Mouse (Mus musculus): Measurements from ENCODE around the gene Ky. TPM values are rescaled to one million over a fixed set of nuclear protein-coding genes. Genes with fewer than 3 reads are reported as not detected.

The Ky gene
- polyA plus RNA-seq, 1 experiment from 2014 or later: 0.92 TPM

GRCm38 (mm10) chr9:102543761-102544115 lies 38.2 kb downstream of the Ky start:
- Histone ChIP-seq H3K4me3 (replicated peaks; ENCODE audit: low read length) (no peak overlapping the region), H3K27me3 (ENCODE audit: control insufficient read depth, insufficient read depth, low read length) (0 out of 2 replicates have a peak, but pooled peaks cover 4% of the 10 kb centered on the region), H3K4me1 (replicated peaks; ENCODE audit: control insufficient read depth, insufficient read depth, low read length) (peaks cover 43% of the 10 kb centered on the region), H3K36me3 (replicated peaks; ENCODE audit: control insufficient read depth, insufficient read depth) (no peaks in the 10 kb centered on the region), H3K9me3 (ENCODE audit: control insufficient read depth, low read length) (no peaks in the 10 kb centered on the region), H3K27ac (peak overlapping the region; percentile 93), H3K9ac (peak overlapping the region; percentile 68; the same call in 1 of the 2 replicates), H3K4me2 (replicated peaks) (peak overlapping the region; percentile 68)
- ATAC-seq (ENCODE audit: low FRiP score) (no peak; the same call in 1 of the 2 replicates), DNase-seq (ENCODE audit: low spot score) (no peak)
- WGBS: 8% methylated on average over 2 of the region's 2 CpGs

GRCm38 (mm10) chr9:102544116-102544772 lies 38.7 kb downstream of the Ky start:
- peak overlapping the region; percentile 68 for H3K9ac ChIP-seq
- peak; percentile 68 for DNase-seq (ENCODE audit: low spot score)
- H3K27me3 ChIP-seq (ENCODE audit: control insufficient read depth, insufficient read depth, low read length): 0 out of 2 replicates have a peak, but pooled peaks cover 4% of the 10 kb centered on the region
- peak; percentile 84 for ATAC-seq (ENCODE audit: low FRiP score)
- no peaks in the 10 kb centered on the region for H3K9me3 ChIP-seq (ENCODE audit: control insufficient read depth, low read length)
- no peaks in the 10 kb centered on the region for H3K36me3 ChIP-seq (replicated peaks; ENCODE audit: control insufficient read depth, insufficient read depth)
- peak overlapping the region; percentile 24 for H3K4me3 ChIP-seq (replicated peaks; ENCODE audit: low read length)
- 7% methylated on average over 11 of the region's 11 CpGs for WGBS
- peak overlapping the region; percentile 68 for H3K4me2 ChIP-seq (replicated peaks)
- H3K27ac ChIP-seq: peak overlapping the region; percentile 93
- peaks cover 43% of the 10 kb centered on the region for H3K4me1 ChIP-seq (replicated peaks; ENCODE audit: control insufficient read depth, insufficient read depth, low read length)

- Histone ChIP-seq H3K4me1 (replicated peaks; ENCODE audit: control insufficient read depth, insufficient read depth, low read length) (peaks cover 43% of the 10 kb centered on the region), H3K4me2 (replicated peaks) (peak overlapping the region; percentile 68), H3K27ac (peak overlapping the region; percentile 93), H3K9me3 (ENCODE audit: control insufficient read depth, low read length) (no peaks in the 10 kb centered on the region), H3K4me3 (replicated peaks; ENCODE audit: low read length) (peak overlapping the region; percentile 24), H3K27me3 (ENCODE audit: control insufficient read depth, insufficient read depth, low read length) (0 out of 2 replicates have a peak, but pooled peaks cover 4% of the 10 kb centered on the region), H3K36me3 (replicated peaks; ENCODE audit: control insufficient read depth, insufficient read depth) (no peaks in the 10 kb centered on the region), H3K9ac (peak overlapping the region; percentile 68)
- WGBS: under 1% methylated on average over 26 of the region's 26 CpGs
- ATAC-seq (ENCODE audit: low FRiP score): peak; percentile 66
- DNase-seq (ENCODE audit: low spot score): peak; percentile 95
Observed at GRCm38 (mm10) chr9:102544773-102545366, 39.3 kb downstream of the Ky start.

GRCm38 (mm10) chr9:102545406-102546255 lies 40.1 kb downstream of the Ky start:
- Histone ChIP-seq H3K27ac (peak overlapping the region; percentile 93), H3K9ac (peak overlapping the region; percentile 68), H3K4me2 (replicated peaks) (peak overlapping the region; percentile 68), H3K36me3 (replicated peaks; ENCODE audit: control insufficient read depth, insufficient read depth) (no peaks in the 10 kb centered on the region), H3K4me3 (replicated peaks; ENCODE audit: low read length) (peak overlapping the region; percentile 24; the same call in 1 of the 2 replicates), H3K4me1 (replicated peaks; ENCODE audit: control insufficient read depth, insufficient read depth, low read length) (peaks cover 43% of the 10 kb centered on the region), H3K27me3 (ENCODE audit: control insufficient read depth, insufficient read depth, low read length) (0 out of 2 replicates have a peak, but pooled peaks cover 4% of the 10 kb centered on the region), H3K9me3 (ENCODE audit: control insufficient read depth, low read length) (no peaks in the 10 kb centered on the region)
- DNase-seq (ENCODE audit: low spot score) (peak; percentile 55), ATAC-seq (ENCODE audit: low FRiP score) (peak; percentile 37; the same call in 1 of the 2 replicates)
- 10% methylated on average over 22 of the region's 22 CpGs for WGBS

- Histone ChIP-seq H3K27me3 (ENCODE audit: control insufficient read depth, insufficient read depth, low read length) (0 out of 2 replicates have a peak, but pooled peaks cover 4% of the 10 kb centered on the region), H3K27ac (no peak overlapping the region), H3K4me3 (replicated peaks; ENCODE audit: low read length) (no peak overlapping the region), H3K36me3 (replicated peaks; ENCODE audit: control insufficient read depth, insufficient read depth) (no peaks in the 10 kb centered on the region), H3K9ac (no peak overlapping the region), H3K4me1 (replicated peaks; ENCODE audit: control insufficient read depth, insufficient read depth, low read length) (peaks cover 43% of the 10 kb centered on the region), H3K9me3 (ENCODE audit: control insufficient read depth, low read length) (no peaks in the 10 kb centered on the region), H3K4me2 (replicated peaks) (peak overlapping the region; percentile 68)
- ATAC-seq (ENCODE audit: low FRiP score) (no peak), DNase-seq (ENCODE audit: low spot score) (peak; percentile 28)
- 49% methylated on average over 20 of the region's 20 CpGs for WGBS
Observed at GRCm38 (mm10) chr9:102546256-102547027, 40.9 kb downstream of the Ky start.

- Histone ChIP-seq H3K9ac (no peak overlapping the region), H3K4me2 (replicated peaks) (no peak overlapping the region), H3K27me3 (ENCODE audit: control insufficient read depth, insufficient read depth, low read length) (0 out of 2 replicates have a peak, but pooled peaks cover 4% of the 10 kb centered on the region), H3K9me3 (ENCODE audit: control insufficient read depth, low read length) (no peaks in the 10 kb centered on the region), H3K4me1 (replicated peaks; ENCODE audit: control insufficient read depth, insufficient read depth, low read length) (peaks cover 43% of the 10 kb centered on the region), H3K4me3 (replicated peaks; ENCODE audit: low read length) (no peak overlapping the region), H3K36me3 (replicated peaks; ENCODE audit: control insufficient read depth, insufficient read depth) (no peaks in the 10 kb centered on the region), H3K27ac (no peak overlapping the region)
- no peak for ATAC-seq (ENCODE audit: low FRiP score)
- DNase-seq (ENCODE audit: low spot score): peak; percentile 25
- 27% methylated on average over 7 of the region's 7 CpGs for WGBS
Observed at GRCm38 (mm10) chr9:102547028-102547354, 41.4 kb downstream of the Ky start.

GRCm38 (mm10) chr9:102549211-102549610 lies 43.7 kb downstream of the Ky start:
- WGBS: 87% methylated on average over 8 of the region's 8 CpGs
- H3K4me2 ChIP-seq (replicated peaks): no peak overlapping the region
- 0 out of 2 replicates have a peak, but pooled peaks cover 4% of the 10 kb centered on the region for H3K27me3 ChIP-seq (ENCODE audit: control insufficient read depth, insufficient read depth, low read length)
- no peak overlapping the region for H3K4me3 ChIP-seq (replicated peaks; ENCODE audit: low read length)
- H3K27ac ChIP-seq: no peak overlapping the region
- no peak overlapping the region for H3K9ac ChIP-seq
- no peaks in the 10 kb centered on the region for H3K36me3 ChIP-seq (replicated peaks; ENCODE audit: control insufficient read depth, insufficient read depth)
- no peak for ATAC-seq (ENCODE audit: low FRiP score)
- no peak for DNase-seq (ENCODE audit: low spot score)
- peaks cover 28% of the 10 kb centered on the region for H3K4me1 ChIP-seq (replicated peaks; ENCODE audit: control insufficient read depth, insufficient read depth, low read length)
- H3K9me3 ChIP-seq (ENCODE audit: control insufficient read depth, low read length): no peaks in the 10 kb centered on the region

GRCm38 (mm10) chr9:102551771-102552170 lies 46.2 kb downstream of the Ky start:
- Histone ChIP-seq H3K27me3 (ENCODE audit: control insufficient read depth, insufficient read depth, low read length) (0 out of 2 replicates have a peak, but pooled peaks cover 4% of the 10 kb centered on the region), H3K4me2 (replicated peaks) (no peak overlapping the region), H3K27ac (no peak overlapping the region), H3K4me3 (replicated peaks; ENCODE audit: low read length) (no peak overlapping the region), H3K9me3 (ENCODE audit: control insufficient read depth, low read length) (no peaks in the 10 kb centered on the region), H3K9ac (no peak overlapping the region), H3K4me1 (replicated peaks; ENCODE audit: control insufficient read depth, insufficient read depth, low read length) (0 out of 2 replicates have a peak, but pooled peaks cover 7% of the 10 kb centered on the region), H3K36me3 (replicated peaks; ENCODE audit: control insufficient read depth, insufficient read depth) (no peaks in the 10 kb centered on the region)
- DNase-seq (ENCODE audit: low spot score): no peak
- WGBS: 81% methylated on average over 10 of the region's 10 CpGs
- ATAC-seq (ENCODE audit: low FRiP score): no peak
